Mouse (Mus musculus) forebrain, postnatal 0 days (tissue): ENCODE measurements around the gene Fam193b. TPM values are rescaled to one million over a fixed set of nuclear protein-coding genes. Genes with fewer than 3 reads are reported as not detected.
A peak's percentile ranks its signal among the peaks of the same experiment; 100 is the strongest.
"Not testable (repeated sequence)": the region's sequence is repeated elsewhere in the genome, so short reads cannot be mapped to it uniquely, and the experiment has no call there.

ENCODE experiments used
- ATAC-seq: fragments of 200-750 bp; cut with Nextera tagmentation; 2 replicates; pipeline ENCODE4 v1.8.0; 2017; ENCODE audit warnings: mild to moderate bottlenecking, moderate library complexity
- DNase-seq: peaks from one replicate; pipeline ENCODE4 v3.0.0-alpha.2; 2015
- H3K27ac ChIP-seq: fragments of 300-500 bp; sonication (generic); 2 replicates; pipeline ENCODE4 v1.5.1; 2014; ENCODE audit warnings: low read depth, mild to moderate bottlenecking, antibody characterized with exemption, low read length, moderate library complexity, mixed read lengths
- H3K27me3 ChIP-seq: fragments of 300-500 bp; sonication (generic); 2 replicates; pipeline ENCODE4 v1.6.1; 2014; ENCODE audit warnings: mild to moderate bottlenecking, low read length, mixed read lengths; ENCODE audit not compliant: insufficient read depth
- H3K36me3 ChIP-seq: fragments of 300-500 bp; sonication (generic); 2 replicates; pipeline ENCODE4 v1.6.1; 2014; ENCODE audit warnings: mild to moderate bottlenecking, moderate library complexity; ENCODE audit not compliant: insufficient read depth
- H3K4me1 ChIP-seq: fragments of 300-500 bp; sonication (generic); 2 replicates; pipeline ENCODE4 v1.6.1; 2014; ENCODE audit warnings: antibody characterized with exemption; ENCODE audit not compliant: insufficient read depth
- H3K4me2 ChIP-seq: fragments of 300-500 bp; sonication (generic); 2 replicates; pipeline ENCODE4 v1.6.1; 2014; ENCODE audit warnings: low read depth, mild to moderate bottlenecking, moderate library complexity
- H3K4me3 ChIP-seq: fragments of 300-500 bp; sonication (generic); 2 replicates; pipeline ENCODE4 v1.5.1; 2014; ENCODE audit warnings: low read depth, low read length, mixed read lengths
- H3K9ac ChIP-seq: fragments of 300-500 bp; sonication (generic); 2 replicates; pipeline ENCODE4 v1.6.1; 2014; ENCODE audit warnings: mild to moderate bottlenecking
- H3K9me3 ChIP-seq: fragments of 300-500 bp; sonication (generic); 2 replicates; pipeline ENCODE4 v1.6.1; 2016; ENCODE audit warnings: low read length
- CTCF ChIP-seq: sonication (generic); IDR thresholded peaks from 2 replicates; pipeline ENCODE4 v1.5.1; 2016; ENCODE audit warnings: antibody characterized with exemption, control low read depth, low read depth
- WGBS: fragments of 180-500 bp; shearing (Covaris S2); extraction: QIAGEN DNeasy Blood & Tissue Kit; methylation state at CpG from one replicate; pipeline ENCODE4 v1.1.7; 2014; 5-methylcytosine and 5-hydroxymethylcytosine counted together
- polyA plus RNA-seq: library from polyadenylated mRNA; unstranded; fragments of >200 nt; fragmentation: Nextera tagmentation; extraction: Ambion mirVana; gene quantifications from 2 replicates; pipeline ENCODE4 v1.2.1, GENCODE M21; 2015
- total RNA-seq: library from RNA; depleted of rRNA; stranded (reverse); fragments of >200 nt; gene quantifications from 2 replicates; pipeline ENCODE4 v1.2.3, GENCODE M21; 2014

Fam193b gene
- total and polyA plus RNA-seq, 2 experiments from 2014 or later = 41.2 to 88.4 TPM

DNA sequence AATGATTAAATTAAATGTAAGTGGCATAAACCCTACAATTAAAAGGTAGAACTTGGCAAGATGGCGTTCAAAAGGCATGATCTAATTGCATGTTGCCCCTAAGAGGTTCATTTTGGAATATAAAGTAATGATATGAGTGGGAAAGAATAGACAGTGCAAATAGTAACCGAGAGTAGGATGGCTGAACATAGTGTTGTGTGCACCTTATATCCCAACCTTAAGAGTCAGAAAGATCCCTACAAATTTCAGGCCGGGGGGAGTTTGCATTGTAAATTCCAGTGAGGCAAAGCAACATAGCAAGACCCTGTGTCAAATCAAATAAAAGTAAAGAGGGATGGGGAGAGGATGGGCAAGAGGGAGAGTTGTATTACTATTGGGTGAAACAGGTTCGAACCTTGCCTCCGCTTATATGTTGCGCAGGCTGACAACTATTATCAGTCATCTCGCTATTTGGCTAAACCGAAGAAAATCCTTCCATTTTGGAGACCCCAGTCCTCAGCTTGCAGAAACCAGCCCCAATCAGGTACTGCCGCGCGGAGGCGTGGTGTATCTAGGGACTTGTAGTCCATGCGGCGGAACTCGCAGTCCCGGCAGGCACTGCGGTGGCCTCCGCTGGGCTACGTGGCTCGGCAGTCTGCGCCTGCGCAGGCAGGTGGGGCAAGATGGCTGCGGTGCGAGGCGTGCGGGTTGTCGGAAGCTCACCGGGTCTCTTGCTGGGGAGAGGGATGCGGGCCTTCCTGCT lies 21.8 kb upstream of the Fam193b start:
- peak overlapping the region; percentile 91 for H3K27ac ChIP-seq
- WGBS = 4% methylated on average over 29 of the region's 29 CpGs
- peak; percentile 28 for TF ChIP-seq CTCF
- H3K9me3 ChIP-seq = no peaks in the 10 kb centered on the region
- H3K4me2 ChIP-seq = peak overlapping the region; percentile 75
- peaks cover 3% of the 10 kb centered on the region; the same call in 1 of the 2 replicates for H3K4me1 ChIP-seq
- no peaks in the 10 kb centered on the region for H3K27me3 ChIP-seq
- peak overlapping the region; percentile 80 for H3K9ac ChIP-seq
- peak overlapping the region; percentile 80 for H3K4me3 ChIP-seq
- ATAC-seq = peak; percentile 100
- DNase-seq = peak; percentile 99
- peaks cover 31% of the 10 kb centered on the region for H3K36me3 ChIP-seq

DNA sequence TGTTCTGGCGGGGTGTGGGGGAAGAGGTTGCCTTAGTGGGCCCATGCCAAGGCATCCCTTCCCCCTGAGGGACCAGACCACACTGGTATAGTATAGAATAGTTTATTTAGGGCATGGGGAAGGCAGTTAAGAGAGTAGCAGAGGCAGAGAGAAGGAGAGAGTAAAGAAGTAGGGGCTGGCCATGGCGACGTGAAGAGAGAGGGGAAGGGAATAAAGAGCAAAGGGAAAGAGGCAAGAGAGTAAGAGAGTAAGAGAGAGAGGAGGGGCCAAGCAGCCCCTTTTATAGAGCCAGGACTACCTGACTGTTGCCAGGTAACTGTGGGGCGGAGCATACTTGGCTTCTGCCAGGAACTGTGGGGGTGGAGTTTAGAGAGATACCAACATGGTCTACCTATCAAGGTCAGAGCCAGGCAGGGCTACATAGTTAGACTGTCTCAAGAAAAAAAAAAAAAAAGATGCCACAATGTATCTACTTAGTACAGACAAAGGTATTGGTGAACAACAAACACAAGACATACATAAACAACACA lies 21.1 kb upstream of the Fam193b start:
- no peak for TF ChIP-seq CTCF
- Histone ChIP-seq H3K4me2 (no peak overlapping the region), H3K4me1 (peaks cover 3% of the 10 kb centered on the region; the same call in 1 of the 2 replicates), H3K4me3 (no peak overlapping the region; the same call in 1 of the 2 replicates), H3K9me3 (no peaks in the 10 kb centered on the region), H3K27me3 (no peaks in the 10 kb centered on the region), H3K36me3 (peaks cover 24% of the 10 kb centered on the region), H3K9ac (no peak overlapping the region), H3K27ac (peak overlapping the region; percentile 91; the same call in 1 of the 2 replicates)
- ATAC-seq (no peak), DNase-seq (no peak)
- 76% methylated on average over 4 of the region's 4 CpGs for WGBS

DNA sequence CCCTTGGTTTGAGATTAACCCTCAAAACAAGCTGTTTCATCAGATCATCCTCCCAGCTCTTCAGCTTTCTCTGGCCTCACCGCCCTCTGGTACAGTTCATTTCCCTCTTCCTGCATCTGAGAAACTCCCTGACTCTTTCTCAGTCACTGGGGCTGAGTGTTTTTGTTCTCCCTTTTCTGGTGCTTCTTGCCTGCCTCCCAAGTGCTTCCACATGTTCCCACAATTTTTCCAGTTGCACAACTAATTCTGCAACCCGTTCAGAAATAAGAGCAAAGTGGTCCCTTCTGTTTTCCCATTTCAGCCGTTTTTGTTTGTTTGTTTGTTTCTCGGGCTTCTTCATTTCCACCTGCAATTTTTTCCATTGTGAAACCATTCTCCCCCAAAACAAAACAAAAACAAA lies 7.2 kb upstream of the Fam193b start:
- Histone ChIP-seq H3K9me3 (no peaks in the 10 kb centered on the region), H3K4me1 (no peaks in the 10 kb centered on the region), H3K4me2 (no peak overlapping the region), H3K4me3 (no peak overlapping the region), H3K27ac (no peak overlapping the region), H3K9ac (no peak overlapping the region), H3K36me3 (no peaks in the 10 kb centered on the region), H3K27me3 (no peaks in the 10 kb centered on the region)
- DNase-seq (no peak), ATAC-seq (no peak)
- WGBS = 87% methylated on average over 4 of the region's 4 CpGs
- TF ChIP-seq CTCF = no peak

DNA sequence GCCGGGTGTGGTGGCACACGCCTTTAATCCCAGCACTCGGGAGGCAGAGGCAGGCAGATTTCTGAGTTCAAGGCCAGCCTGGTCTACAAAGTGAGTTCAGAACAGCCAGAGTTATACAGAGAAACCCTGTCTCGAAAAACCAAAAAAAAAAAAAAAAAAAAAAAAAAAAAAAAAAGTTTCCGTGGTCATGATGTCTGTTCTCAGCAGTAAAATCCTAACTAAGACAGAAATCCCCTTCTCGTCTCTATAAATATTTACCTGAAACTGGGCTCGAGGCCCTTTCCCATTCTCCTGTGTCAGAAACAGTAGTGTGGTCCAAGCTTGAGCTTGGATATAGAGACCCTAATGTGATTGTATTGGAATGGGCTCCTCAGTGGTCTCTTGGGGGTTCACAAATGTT lies 6.0 kb upstream of the Fam193b start:
- not testable (repeated sequence) for H3K9ac ChIP-seq, H3K9me3 ChIP-seq, DNase-seq, H3K4me1 ChIP-seq, H3K4me2 ChIP-seq, H3K4me3 ChIP-seq, H3K36me3 ChIP-seq, H3K27me3 ChIP-seq, ATAC-seq, H3K27ac ChIP-seq
- WGBS = 91% methylated on average over 7 of the region's 7 CpGs

DNA sequence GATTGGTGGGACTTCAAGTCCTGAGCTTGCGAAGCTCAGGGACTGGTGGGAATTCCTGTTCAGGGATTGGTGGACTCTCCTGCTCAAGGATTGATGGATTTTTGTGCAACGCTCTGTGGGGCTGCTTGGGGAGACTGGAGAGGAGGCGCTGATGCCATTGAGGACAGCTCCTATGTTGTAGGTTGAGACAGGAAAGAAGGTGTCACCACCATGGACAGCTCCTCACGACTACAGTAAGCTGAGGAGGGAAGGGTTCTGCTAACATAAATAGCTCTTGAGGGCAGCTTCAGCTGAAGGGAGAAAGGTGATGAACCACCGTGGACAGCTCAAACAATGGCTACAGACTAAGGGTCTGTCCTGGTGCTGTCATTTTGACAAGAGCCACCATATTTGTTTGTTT lies 5.0 kb upstream of the Fam193b start:
- Histone ChIP-seq H3K9me3 (no peaks in the 10 kb centered on the region), H3K27me3 (no peaks in the 10 kb centered on the region), H3K4me1 (peaks cover 5% of the 10 kb centered on the region; the same call in 1 of the 2 replicates), H3K4me3 (no peak overlapping the region), H3K4me2 (no peak overlapping the region), H3K36me3 (no peaks in the 10 kb centered on the region), H3K9ac (no peak overlapping the region), H3K27ac (no peak overlapping the region)
- DNase-seq (no peak), ATAC-seq (no peak)
- WGBS = 68% methylated on average over 5 of the region's 5 CpGs
- TF ChIP-seq CTCF = no peak

DNA sequence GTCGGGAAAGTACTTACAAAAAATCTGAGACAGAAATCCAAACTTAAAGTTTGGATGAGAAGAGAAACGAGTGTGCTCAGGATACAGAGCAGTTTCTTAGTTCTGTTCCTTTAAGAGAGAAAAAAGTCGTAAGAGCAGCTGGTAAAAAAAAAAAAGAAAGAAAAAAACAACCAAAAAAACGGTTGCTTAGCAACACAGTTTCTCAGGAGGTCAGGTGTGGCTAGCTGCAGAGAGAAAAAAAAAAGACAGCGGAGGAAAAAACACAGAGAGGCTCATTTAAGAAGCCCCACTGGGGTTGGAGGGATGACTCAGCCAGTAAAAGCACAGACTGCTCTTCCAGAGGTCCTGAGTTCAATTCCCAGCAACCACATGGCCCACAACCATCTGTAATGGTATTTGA lies 3.4 kb upstream of the Fam193b start:
- no peak overlapping the region for H3K9ac ChIP-seq
- WGBS = 58% methylated on average over 5 of the region's 5 CpGs
- ATAC-seq (no peak), DNase-seq (peak; percentile 31)
- H3K4me2 ChIP-seq = no peak overlapping the region
- H3K4me3 ChIP-seq = no peak overlapping the region
- no peaks in the 10 kb centered on the region for H3K36me3 ChIP-seq
- no peak for TF ChIP-seq CTCF
- no peak overlapping the region for H3K27ac ChIP-seq
- no peaks in the 10 kb centered on the region for H3K27me3 ChIP-seq
- no peaks in the 10 kb centered on the region for H3K9me3 ChIP-seq
- H3K4me1 ChIP-seq = peaks cover 8% of the 10 kb centered on the region

DNA sequence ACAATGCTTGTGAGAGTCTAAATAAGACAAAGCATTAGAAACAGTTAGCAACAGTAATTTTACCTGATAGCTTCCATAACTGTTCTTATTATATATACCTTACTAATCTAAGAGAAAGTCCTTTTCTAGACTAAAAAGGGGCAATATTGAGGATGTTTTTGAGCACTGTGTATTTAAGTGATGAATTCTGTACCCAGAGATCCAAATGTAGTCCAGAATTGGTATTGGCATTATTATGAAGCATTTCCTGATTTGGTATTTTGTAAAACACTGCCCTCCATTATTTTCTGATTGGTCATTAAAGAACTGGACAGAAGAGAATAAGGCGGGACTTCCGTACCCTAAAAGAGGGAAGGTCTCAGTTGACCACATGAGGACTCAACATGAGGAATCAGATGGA lies 2.5 kb upstream of the Fam193b start, which contains the start of gene Tmed9:
TSS of gene Tmed9 (plus strand) at position 301 of the 400 bp plus-strand sequence.
- 97% methylated on average over 2 of the region's 2 CpGs for WGBS
- DNase-seq = no peak
- Histone ChIP-seq H3K27me3 (no peaks in the 10 kb centered on the region), H3K4me1 (peaks cover 12% of the 10 kb centered on the region), H3K4me3 (no peak within 1 kb of the TSS), H3K9me3 (no peaks in the 10 kb centered on the region), H3K27ac (no peak within 1 kb of the TSS), H3K4me2 (no peak within 1 kb of the TSS), H3K36me3 (no peaks in the 10 kb centered on the region), H3K9ac (no peak within 1 kb of the TSS)
- ATAC-seq = no peak
- TF ChIP-seq CTCF = no peak
